Mouse (Mus musculus) stomach, postnatal 0 days (tissue): ENCODE measurements around the gene Lmln.

Source experiments
- CTCF ChIP-seq: IDR thresholded peaks from 2 replicates; pipeline ENCODE4 v1.5.1; 2016; ENCODE audit warnings: antibody characterized with exemption, low read depth, mild to moderate bottlenecking, moderate library complexity
- EP300 ChIP-seq: optimal IDR thresholded peaks from 2 replicates; pipeline ENCODE3; 2016; ENCODE audit warnings: antibody characterized with exemption

GRCm38 (mm10) chr16:33085666-33086065 is 23.3 kb downstream of the Lmln start:
- TF ChIP-seq CTCF, result no peak
- TF ChIP-seq EP300, result no peak
